Mouse (Mus musculus) MEL (cell line): ENCODE results near the gene Tacc3. TPM values are rescaled to one million over a fixed set of nuclear protein-coding genes. Genes with fewer than 3 reads are reported as not detected.

Experiments
- DNase-seq: peaks from one replicate; pipeline ENCODE4 v3.0.0; 2011; ENCODE audit warnings: low read depth, low spot score
- H3K27ac ChIP-seq: 2 replicates; pipeline ENCODE4 v1.5.1; 2012; ENCODE audit warnings: low read depth, mild to moderate bottlenecking, control low read depth, low read length, moderate library complexity; ENCODE audit not compliant: control insufficient read depth
- H3K27me3 ChIP-seq, 2 experiments: fragments of 150-350 bp in 1 of 2; sonication (generic) in 1 of 2; 2 replicates each; pipeline ENCODE4 v1.6.1; 2012; ENCODE audit warnings: low read length in 2 of 2, mild to moderate bottlenecking in 2 of 2, improper control_type of control experiment in 1 of 2, moderate library complexity in 1 of 2; ENCODE audit not compliant: insufficient read depth in 2 of 2, control insufficient read depth in 1 of 2
- H3K36me3 ChIP-seq, 2 experiments: 2 replicates each; pipeline ENCODE4 v1.6.1; 2012 to 2014; ENCODE audit warnings: low read length in 2 of 2, improper control_type of control experiment in 1 of 2, inconsistent platforms in 1 of 2, mild to moderate bottlenecking in 1 of 2; ENCODE audit not compliant: insufficient read depth in 2 of 2, control insufficient read depth in 1 of 2
- H3K4me1 ChIP-seq, 2 experiments: fragments of 150-350 bp in 1 of 2; sonication (generic) in 1 of 2; 2 replicates each; pipeline ENCODE4 v1.6.1; 2012; ENCODE audit warnings: low read length in 2 of 2, improper control_type of control experiment in 1 of 2, mild to moderate bottlenecking in 1 of 2; ENCODE audit not compliant: insufficient read depth in 2 of 2, control insufficient read depth in 1 of 2
- H3K4me3 ChIP-seq, 2 experiments: fragments of 150-350 bp in 1 of 2; sonication (generic) in 1 of 2; 2 replicates each; pipeline ENCODE4 v1.5.1; 2012; ENCODE audit warnings: low read depth in 2 of 2, low read length in 2 of 2, mild to moderate bottlenecking in 2 of 2, moderate library complexity in 2 of 2, control low read depth in 1 of 2, improper control_type of control experiment in 1 of 2; ENCODE audit not compliant: control insufficient read depth in 1 of 2, insufficient read depth in 1 of 2
- H3K79me2 ChIP-seq: 2 replicates; pipeline ENCODE4 v1.6.1; 2012; ENCODE audit warnings: mild to moderate bottlenecking, low read length, moderate library complexity; ENCODE audit not compliant: control insufficient read depth, poor library complexity, insufficient read depth
- H3K9ac ChIP-seq: 2 replicates; pipeline ENCODE4 v1.6.1; 2012; ENCODE audit warnings: low read depth, mild to moderate bottlenecking, control low read depth, low read length, moderate library complexity; ENCODE audit not compliant: control insufficient read depth, poor library complexity, severe bottlenecking
- H3K9me3 ChIP-seq: fragments of 150-350 bp; sonication (generic); replicated peaks from 2 replicates; pipeline ENCODE4 v1.6.1; 2012; ENCODE audit warnings: mild to moderate bottlenecking, low read length, improper control_type of control experiment, moderate library complexity; ENCODE audit not compliant: insufficient read depth
- CHD1 ChIP-seq: IDR thresholded peaks from 2 replicates; pipeline ENCODE4 v1.6.1; 2012; ENCODE audit warnings: low read depth, mild to moderate bottlenecking, inconsistent platforms, low read length, improper control_type of control experiment
- CTCF ChIP-seq, 3 experiments: IDR thresholded peaks in 2 of 3; conservative IDR thresholded peaks in 1 of 3; 2 replicates each; pipeline ENCODE4 v1.5.1; 2011 to 2012; ENCODE audit warnings: low read length in 3 of 3, low read depth in 2 of 3, mild to moderate bottlenecking in 2 of 3, improper control_type of control experiment in 1 of 3, inconsistent platforms in 1 of 3, mixed read lengths in 1 of 3, moderate library complexity in 1 of 3; ENCODE audit not compliant: control insufficient read depth in 1 of 3, insufficient read depth in 1 of 3, poor library complexity in 1 of 3, severe bottlenecking in 1 of 3
- E2F4 ChIP-seq: IDR thresholded peaks from 2 replicates; pipeline ENCODE4 v1.6.1; 2011; ENCODE audit warnings: low read depth, low read length, improper control_type of control experiment, borderline replicate concordance
- EP300 ChIP-seq, 2 experiments: IDR thresholded peaks; 2 replicates each; pipeline ENCODE4 v1.6.1; 2011; ENCODE audit warnings: improper control_type of control experiment in 2 of 2, low read length in 2 of 2, low read depth in 1 of 2, mild to moderate bottlenecking in 1 of 2
- ETS1 ChIP-seq: IDR thresholded peaks from 2 replicates; pipeline ENCODE4 v1.6.1; 2012; ENCODE audit warnings: low read depth, mild to moderate bottlenecking, inconsistent platforms, low read length, improper control_type of control experiment, moderate library complexity
- GATA1 ChIP-seq: IDR thresholded peaks from 2 replicates; pipeline ENCODE4 v1.6.1; 2011; ENCODE audit warnings: low read depth, low read length, improper control_type of control experiment
- JUND ChIP-seq: IDR thresholded peaks from 2 replicates; pipeline ENCODE4 v1.6.1; 2011; ENCODE audit warnings: low read depth, mild to moderate bottlenecking, improper control_type of control experiment, low read length
- KAT2A ChIP-seq: conservative IDR thresholded peaks from 2 replicates; pipeline ENCODE4 v1.6.1; 2012; ENCODE audit warnings: low read depth, low read length, improper control_type of control experiment, inconsistent platforms
- MAZ ChIP-seq: IDR thresholded peaks from 2 replicates; pipeline ENCODE4 v1.6.1; 2012; ENCODE audit warnings: low read depth, mild to moderate bottlenecking, inconsistent platforms, low read length, improper control_type of control experiment
- MXI1 ChIP-seq: IDR thresholded peaks from 2 replicates; pipeline ENCODE4 v1.6.1; 2011; ENCODE audit warnings: mild to moderate bottlenecking, low read depth, low read length, improper control_type of control experiment
- MYB ChIP-seq: IDR thresholded peaks from 2 replicates; pipeline ENCODE4 v1.6.1; 2011; ENCODE audit warnings: mild to moderate bottlenecking, low read depth, low read length, improper control_type of control experiment
- POLR2AphosphoS2 ChIP-seq: IDR thresholded peaks from 2 replicates; pipeline ENCODE4 v1.6.1; 2011; ENCODE audit warnings: low read length, improper control_type of control experiment
- RAD21 ChIP-seq: IDR thresholded peaks from 2 replicates; pipeline ENCODE4 v1.6.1; 2011; ENCODE audit warnings: mild to moderate bottlenecking, low read depth, low read length, improper control_type of control experiment
- RCOR1 ChIP-seq: IDR thresholded peaks from 2 replicates; pipeline ENCODE4 v1.6.1; 2012; ENCODE audit warnings: low read depth, mild to moderate bottlenecking, inconsistent platforms, low read length, improper control_type of control experiment
- TAL1 ChIP-seq: IDR thresholded peaks from 2 replicates; pipeline ENCODE4 v1.6.1; 2012; ENCODE audit warnings: mild to moderate bottlenecking, inconsistent platforms, low read length, moderate library complexity, mixed read lengths
- TCF12 ChIP-seq: IDR thresholded peaks from 2 replicates; pipeline ENCODE4 v1.6.1; 2014; ENCODE audit warnings: low read depth, mild to moderate bottlenecking, inconsistent platforms, low read length, improper control_type of control experiment, moderate library complexity
- USF2 ChIP-seq, 2 experiments: IDR thresholded peaks; 2 replicates each; pipeline ENCODE4 v1.6.1; 2011 to 2012; ENCODE audit warnings: improper control_type of control experiment in 2 of 2, low read length in 2 of 2, borderline replicate concordance in 1 of 2, inconsistent platforms in 1 of 2, low read depth in 1 of 2, mild to moderate bottlenecking in 1 of 2; ENCODE audit not compliant: insufficient read depth in 1 of 2
- ZC3H11A ChIP-seq: IDR thresholded peaks from 2 replicates; pipeline ENCODE4 v1.6.1; 2012; ENCODE audit warnings: low read depth, mild to moderate bottlenecking, inconsistent platforms, low read length, improper control_type of control experiment
- ZKSCAN1 ChIP-seq: IDR thresholded peaks from 2 replicates; pipeline ENCODE4 v1.6.1; 2012; ENCODE audit warnings: low read depth, mild to moderate bottlenecking, inconsistent platforms, low read length, improper control_type of control experiment, moderate library complexity
- polyA plus RNA-seq, 2 experiments: library from polyadenylated mRNA; stranded (reverse) in 1 of 2; unstranded in 1 of 2; fragments of >175 nt in 1 of 2; fragments of >200 nt in 1 of 2; gene quantifications; 2 replicates each; pipeline versions ENCODE4 v1.2.1 to v1.2.4; 2012; ENCODE audit warnings: low replicate concordance in 2 of 2, low read depth in 1 of 2; ENCODE audit not compliant: insufficient read length in 2 of 2, insufficient read depth in 1 of 2, missing spikeins in 1 of 2
- total RNA-seq: library from RNA; depleted of rRNA; stranded (reverse); fragments of 300-350 nt; gene quantifications from 2 replicates; pipeline ENCODE4 v1.2.3, GENCODE M21; 2012

Gene Tacc3
- total and polyA plus RNA-seq, 3 experiments: 149 to 609 (median 165) TPM

GRCm38 (mm10) chr5:33630615-33631014 lies 27.3 kb upstream of the Tacc3 start:
- Histone ChIP-seq H3K27me3 (no peaks in the 10 kb centered on the region), H3K4me3 (peak overlapping the region; percentile 81 to 96), H3K79me2 (peaks cover 23% of the 10 kb centered on the region)
- peak; percentile 72 for DNase-seq
- TF ChIP-seq TCF12: peak; percentile 89
- TF ChIP-seq EP300 (IDR thresholded peaks at IDR 0.05; ENCODE audit: low read depth in 1 of 2, low read length in 2 of 2): peak in 1 of 2 experiments; percentile 61; a peak in 1 of 4 replicates
- no peak for TF ChIP-seq ZC3H11A
- peak; percentile 62 for TF ChIP-seq GATA1
- TF ChIP-seq TAL1: peak; percentile 79
- TF ChIP-seq CHD1: no peak
- TF ChIP-seq ETS1: peak; percentile 49
- 0 out of 2 replicates have a peak, but pooled peaks have one; percentile 0 for TF ChIP-seq JUND
- TF ChIP-seq E2F4: no peak
- TF ChIP-seq, all 39 proteins: peak for 6
- Histone ChIP-seq H3K4me1 (peaks cover 10 to 17% of the 10 kb centered on the region in 2 experiments), H3K27ac (peak overlapping the region; percentile 61), H3K9me3 (no peaks in the 10 kb centered on the region), H3K36me3 (peaks cover 0 to 17% of the 10 kb centered on the region in 2 experiments; a peak in 2 of 4 replicates), H3K9ac (peak overlapping the region; percentile 72)

- Histone ChIP-seq H3K9ac (no peak overlapping the region), H3K79me2 (peaks cover 12% of the 10 kb centered on the region), H3K27me3 (no peaks in the 10 kb centered on the region), H3K27ac (no peak overlapping the region), H3K4me1 (peaks cover 7 to 13% of the 10 kb centered on the region in 2 experiments; a peak in 3 of 4 replicates), H3K4me3 (no peak overlapping the region), H3K36me3 (peaks cover 0 to 6% of the 10 kb centered on the region in 2 experiments; a peak in 2 of 4 replicates), H3K9me3 (no peaks in the 10 kb centered on the region)
- DNase-seq: no peak
- TF ChIP-seq KAT2A (no peak), MYB (no peak), ZKSCAN1 (no peak), USF2 (IDR thresholded peaks at IDR 0.05; ENCODE audit: borderline replicate concordance in 1 of 2, insufficient read depth in 1 of 2, low read depth in 1 of 2, low read length in 2 of 2) (no peak), EP300 (IDR thresholded peaks at IDR 0.05; ENCODE audit: low read depth in 1 of 2, low read length in 2 of 2) (no peak), ZC3H11A (no peak), RAD21 (no peak), POLR2AphosphoS2 (no peak), TAL1 (no peak), CTCF (IDR thresholded peaks at IDR 0.05 in 2 of 3, conservative IDR thresholded peaks at IDR 0.05 in 1 of 3; ENCODE audit: control insufficient read depth in 1 of 3, insufficient read depth in 1 of 3, low read depth in 2 of 3, low read length in 3 of 3, poor library complexity in 1 of 3, severe bottlenecking in 1 of 3) (no peak), GATA1 (no peak), RCOR1 (no peak), JUND (no peak), MXI1 (no peak), MAZ (no peak)
These were observed 25.4 kb upstream of the Tacc3 start for GRCm38 (mm10) chr5:33632526-33632925.
